Mouse (Mus musculus) liver, postnatal 0 days (tissue): Measurements from ENCODE around the gene Tnip2.

Experiments
- CTCF ChIP-seq: sonication (generic); IDR thresholded peaks from 2 replicates; pipeline ENCODE4 v1.5.1; 2016; ENCODE audit warnings: antibody characterized with exemption, low read depth
- EP300 ChIP-seq: IDR thresholded peaks from 2 replicates; pipeline ENCODE4 v1.6.1; 2016; ENCODE audit warnings: antibody characterized with exemption, low read depth, mild to moderate bottlenecking

DNA sequence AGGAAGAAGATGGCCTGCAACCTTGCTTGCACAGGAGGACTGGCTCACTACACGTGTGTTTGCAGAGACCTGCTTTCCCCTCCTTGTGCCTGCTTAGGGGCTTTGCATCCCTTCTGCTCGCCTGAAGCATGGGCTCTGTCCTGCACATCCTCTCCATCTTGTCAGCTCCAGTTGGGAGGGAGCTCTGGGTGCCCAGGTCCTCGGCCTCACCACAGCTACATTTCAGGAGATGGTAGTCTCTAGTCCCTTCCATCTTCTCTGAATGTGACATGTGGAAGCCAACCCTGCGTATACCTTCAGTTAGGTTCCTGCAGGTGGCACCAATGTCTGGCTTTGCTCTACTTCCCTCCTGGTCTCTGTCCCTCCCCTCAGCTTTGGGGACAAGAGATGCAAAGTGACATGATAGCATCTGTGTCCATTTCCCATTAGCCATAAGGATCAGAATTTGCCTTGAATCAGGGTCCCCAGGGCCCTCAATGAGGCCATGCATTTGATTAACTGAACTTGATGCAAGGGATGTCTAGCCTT, 10.2 kb upstream of the Tnip2 start:
- TF ChIP-seq CTCF (peak; percentile 65), EP300 (no peak)
